Mouse (Mus musculus): ENCODE measurements around the gene Appl2. TPM values are rescaled to one million over a fixed set of nuclear protein-coding genes. Genes with fewer than 3 reads are reported as not detected.

Appl2 gene
- polyA plus RNA-seq (2012; rRNA removed), result 12.5 and 18.0 TPM in 2 replicates

DNA sequence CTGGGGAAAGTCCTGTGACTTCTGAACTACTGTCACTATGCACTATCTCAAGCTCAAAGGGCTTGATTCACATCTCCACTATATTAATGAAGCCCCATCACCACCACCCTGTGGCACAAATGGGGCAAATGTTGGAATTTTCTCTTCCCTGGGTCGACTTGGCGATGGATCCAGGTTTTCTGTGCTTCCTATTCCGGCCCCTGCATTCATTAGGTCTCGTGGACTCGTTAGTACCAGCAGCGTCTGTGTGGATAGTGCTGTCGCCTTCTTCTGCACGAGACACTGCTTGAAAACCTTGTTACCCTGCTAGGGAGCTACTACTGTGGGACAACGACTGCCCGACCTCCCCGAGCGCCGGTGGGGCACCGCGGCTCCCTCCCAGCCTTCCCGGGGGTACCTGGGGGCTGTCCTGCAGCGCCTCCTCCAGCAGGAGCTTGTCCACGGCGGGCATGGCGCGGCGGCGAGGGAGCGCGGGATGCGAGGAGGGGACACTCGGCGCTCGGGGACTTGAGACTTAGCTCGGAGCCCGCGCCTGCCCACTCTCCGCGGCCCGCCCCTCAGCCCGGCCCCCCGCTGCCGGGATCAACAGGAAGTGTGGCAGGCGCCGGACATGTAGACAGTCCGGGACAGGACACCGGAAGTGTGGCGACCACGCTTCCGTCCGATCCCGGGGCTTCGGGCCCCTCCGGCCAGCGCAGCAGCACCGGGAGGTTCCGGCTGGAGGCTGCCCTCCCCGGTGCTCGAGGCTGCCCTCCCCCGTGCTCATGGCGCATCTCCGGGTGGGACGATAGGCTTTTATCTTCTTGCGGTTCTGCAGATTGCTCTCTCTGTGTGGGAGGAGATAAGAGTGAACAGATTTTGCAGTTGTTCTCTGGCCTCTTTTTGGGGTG, at the start of gene Appl2:
Gene Appl2, minus strand, starts transcription at position 608 of the 890 bp plus-strand sequence.

Other genes with a start within 250 kb of the Appl2 start
- 2.7 and 3.1 TPM in 2 replicates for gene Aldh1l2, start 114.6 kb downstream of the Appl2 start, polyA plus RNA-seq (2012; rRNA removed)
- 3.3 and 3.6 TPM in 2 replicates for gene Washc4, start 105.0 kb downstream of the Appl2 start, polyA plus RNA-seq (2012; rRNA removed)
- 0.31 and 0.60 TPM in 2 replicates for gene 1500009L16Rik, start 74.1 kb upstream of the Appl2 start, polyA plus RNA-seq (2012; rRNA removed)

Data from liver, embryonic 18 days (tissue).